Mouse (Mus musculus) myocyte (in vitro differentiated cells): Measurements from ENCODE around the gene Ccdc33.

Experiments
- CEBPB ChIP-seq: IDR thresholded peaks from 2 replicates; pipeline ENCODE4 v1.6.1; 2011; ENCODE audit warnings: mild to moderate bottlenecking, moderate library complexity; ENCODE audit not compliant: poor library complexity, insufficient read depth, severe bottlenecking
- E2F4 ChIP-seq: IDR thresholded peaks from one replicate; pipeline ENCODE4 v1.6.1; 2011; ENCODE audit warnings: mild to moderate bottlenecking, control low read depth, moderate library complexity; ENCODE audit not compliant: insufficient read depth
- MAX ChIP-seq: IDR thresholded peaks from one replicate; pipeline ENCODE4 v1.6.1; 2011; ENCODE audit warnings: low read depth, mild to moderate bottlenecking, control low read depth
- MYOD1 ChIP-seq, 3 experiments: IDR thresholded peaks; one replicate each; pipeline ENCODE4 v1.6.1; 2011; ENCODE audit warnings: control low read depth in 2 of 3, low read depth in 2 of 3, mild to moderate bottlenecking in 2 of 3, moderate library complexity in 1 of 3; ENCODE audit not compliant: insufficient read length in 2 of 3, control insufficient read depth in 1 of 3
- MYOG ChIP-seq, 3 experiments: IDR thresholded peaks; one replicate each; pipeline ENCODE4 v1.6.1; 2011; ENCODE audit warnings: control low read depth in 2 of 3, low read depth in 2 of 3, mild to moderate bottlenecking in 2 of 3; ENCODE audit not compliant: insufficient read length in 2 of 3, control insufficient read depth in 1 of 3, insufficient read depth in 1 of 3
- POLR2A ChIP-seq: IDR thresholded peaks from one replicate; pipeline ENCODE4 v1.6.1; 2011; ENCODE audit warnings: low read depth, mild to moderate bottlenecking, control low read depth, moderate library complexity; ENCODE audit not compliant: insufficient read length
- POLR2AphosphoS2 ChIP-seq: IDR thresholded peaks from one replicate; pipeline ENCODE4 v1.6.1; 2011; ENCODE audit warnings: low read depth, control low read depth; ENCODE audit not compliant: insufficient read length
- REST ChIP-seq: IDR thresholded peaks from one replicate; pipeline ENCODE4 v1.6.1; 2011; ENCODE audit warnings: mild to moderate bottlenecking, control low read depth, moderate library complexity; ENCODE audit not compliant: insufficient read depth, insufficient read length
- SRF ChIP-seq: IDR thresholded peaks from one replicate; pipeline ENCODE4 v1.6.1; 2011; ENCODE audit warnings: low read depth; ENCODE audit not compliant: control insufficient read depth, insufficient read length
- TCF12 ChIP-seq: IDR thresholded peaks from one replicate; pipeline ENCODE4 v1.6.1; 2011; ENCODE audit warnings: mild to moderate bottlenecking, control low read depth; ENCODE audit not compliant: poor library complexity, insufficient read depth, severe bottlenecking
- TCF3 ChIP-seq: IDR thresholded peaks from one replicate; pipeline ENCODE4 v1.6.1; 2011; ENCODE audit warnings: low read depth, control low read depth; ENCODE audit not compliant: insufficient read length
- USF1 ChIP-seq: IDR thresholded peaks from one replicate; pipeline ENCODE4 v1.6.1; 2011; ENCODE audit warnings: low read depth, mild to moderate bottlenecking, control low read depth, moderate library complexity

DNA sequence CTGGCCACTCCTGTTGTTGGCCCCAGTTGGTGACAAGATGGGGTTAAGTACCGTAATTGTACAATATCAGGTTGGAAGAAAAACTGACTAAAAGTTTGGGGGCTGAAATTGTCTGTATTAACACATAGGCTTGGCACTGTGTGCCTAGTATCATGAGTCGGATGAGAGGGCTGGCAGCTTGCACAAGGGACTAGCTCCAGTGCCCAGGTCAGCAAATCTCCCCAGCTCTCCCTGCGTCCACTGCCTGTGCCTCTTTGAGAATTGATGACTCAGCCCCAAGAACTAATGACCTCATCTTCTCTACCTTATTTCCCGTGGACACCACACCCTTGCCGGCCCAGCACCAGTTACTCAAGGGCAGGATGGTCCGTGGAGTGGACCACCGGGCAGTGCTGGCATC is 68.8 kb downstream of the Ccdc33 start:
- TF ChIP-seq POLR2A (no peak), MYOD1 (IDR thresholded peaks at IDR 0.05; ENCODE audit: control insufficient read depth in 1 of 3, insufficient read length in 2 of 3, low read depth in 2 of 3) (no peak), E2F4 (no peak), CEBPB (no peak), MAX (no peak), USF1 (no peak), POLR2AphosphoS2 (no peak), MYOG (IDR thresholded peaks at IDR 0.05; ENCODE audit: control insufficient read depth in 1 of 3, insufficient read depth in 1 of 3, insufficient read length in 2 of 3, low read depth in 2 of 3) (no peak), SRF (no peak), TCF3 (no peak), REST (no peak), TCF12 (no peak)
